Mouse (Mus musculus): Measurements from ENCODE around the gene Dram1. TPM values are rescaled to one million over a fixed set of nuclear protein-coding genes. Genes with fewer than 3 reads are reported as not detected.

Gene Dram1
- polyA plus RNA-seq, 1 experiment = 0.80 TPM

GRCm38 (mm10) chr10:88412290-88412995 is 33.6 kb upstream of the Dram1 start:
- WGBS = 37% methylated on average over 17 of the region's 17 CpGs

GRCm38 (mm10) chr10:88409751-88410150 is 30.9 kb upstream of the Dram1 start:
- TF ChIP-seq POLR2A (IDR thresholded peaks at IDR 0.05; ENCODE audit: borderline replicate concordance, insufficient read depth, low read length) (no peak), CTCF (IDR thresholded peaks at IDR 0.05; ENCODE audit: borderline replicate concordance, insufficient read depth, low read depth, low read length) (no peak)
- 69% methylated on average over 2 of the region's 2 CpGs for WGBS
- no peak overlapping the region for H3K27ac ChIP-seq (ENCODE audit: insufficient read depth, low read length)
- H3K27me3 ChIP-seq (ENCODE audit: control insufficient read depth, insufficient read depth, low read length) = no peaks in the 10 kb centered on the region
- no peak overlapping the region for H3K4me3 ChIP-seq (replicated peaks; ENCODE audit: insufficient read depth, low read depth, low read length)
- DNase-seq = no peak
- H3K4me1 ChIP-seq (ENCODE audit: control insufficient read depth, insufficient read depth, low read length) = peaks cover 5% of the 10 kb centered on the region; the same call in 1 of the 2 replicates

More at GRCm38 (mm10) chr10:88412290-88412995, 33.6 kb upstream of the Dram1 start:
- Histone ChIP-seq H3K27me3 (ENCODE audit: control insufficient read depth, insufficient read depth, low read length) (no peaks in the 10 kb centered on the region), H3K4me3 (replicated peaks; ENCODE audit: insufficient read depth, low read depth, low read length) (no peak overlapping the region), H3K27ac (ENCODE audit: insufficient read depth, low read length) (no peak overlapping the region), H3K4me1 (ENCODE audit: control insufficient read depth, insufficient read depth, low read length) (no peaks in the 10 kb centered on the region)
- TF ChIP-seq CTCF (IDR thresholded peaks at IDR 0.05; ENCODE audit: borderline replicate concordance, insufficient read depth, low read depth, low read length) (no peak), POLR2A (IDR thresholded peaks at IDR 0.05; ENCODE audit: borderline replicate concordance, insufficient read depth, low read length) (no peak)
- DNase-seq = no peak

- WGBS = 95% methylated on average over 12 of the region's 12 CpGs
- no peak overlapping the region for H3K27ac ChIP-seq (ENCODE audit: insufficient read depth, low read length)
These were observed 29.2 kb upstream of the Dram1 start for GRCm38 (mm10) chr10:88407875-88408631.

GRCm38 (mm10) chr10:88405812-88406211 is 26.9 kb upstream of the Dram1 start:
- peaks cover 5% of the 10 kb centered on the region; the same call in 1 of the 2 replicates for H3K4me1 ChIP-seq (ENCODE audit: control insufficient read depth, insufficient read depth, low read length)
- no peak overlapping the region for H3K4me3 ChIP-seq (replicated peaks; ENCODE audit: insufficient read depth, low read depth, low read length)
- H3K27me3 ChIP-seq (ENCODE audit: control insufficient read depth, insufficient read depth, low read length) = no peaks in the 10 kb centered on the region
- DNase-seq = peak; percentile 45 to 69
- 23% methylated on average over 7 of the region's 7 CpGs for WGBS
- TF ChIP-seq CTCF (IDR thresholded peaks at IDR 0.05; ENCODE audit: borderline replicate concordance, insufficient read depth, low read depth, low read length) = no peak
- no peak for TF ChIP-seq POLR2A (IDR thresholded peaks at IDR 0.05; ENCODE audit: borderline replicate concordance, insufficient read depth, low read length)
- no peak overlapping the region for H3K27ac ChIP-seq (ENCODE audit: insufficient read depth, low read length)

More at GRCm38 (mm10) chr10:88407875-88408631, 29.2 kb upstream of the Dram1 start:
- H3K27me3 ChIP-seq (ENCODE audit: control insufficient read depth, insufficient read depth, low read length) = no peaks in the 10 kb centered on the region
- DNase-seq = no peak
- TF ChIP-seq POLR2A (IDR thresholded peaks at IDR 0.05; ENCODE audit: borderline replicate concordance, insufficient read depth, low read length) (no peak), CTCF (IDR thresholded peaks at IDR 0.05; ENCODE audit: borderline replicate concordance, insufficient read depth, low read depth, low read length) (no peak)
- no peak overlapping the region for H3K4me3 ChIP-seq (replicated peaks; ENCODE audit: insufficient read depth, low read depth, low read length)
- H3K4me1 ChIP-seq (ENCODE audit: control insufficient read depth, insufficient read depth, low read length) = peaks cover 5% of the 10 kb centered on the region; the same call in 1 of the 2 replicates

DNA sequence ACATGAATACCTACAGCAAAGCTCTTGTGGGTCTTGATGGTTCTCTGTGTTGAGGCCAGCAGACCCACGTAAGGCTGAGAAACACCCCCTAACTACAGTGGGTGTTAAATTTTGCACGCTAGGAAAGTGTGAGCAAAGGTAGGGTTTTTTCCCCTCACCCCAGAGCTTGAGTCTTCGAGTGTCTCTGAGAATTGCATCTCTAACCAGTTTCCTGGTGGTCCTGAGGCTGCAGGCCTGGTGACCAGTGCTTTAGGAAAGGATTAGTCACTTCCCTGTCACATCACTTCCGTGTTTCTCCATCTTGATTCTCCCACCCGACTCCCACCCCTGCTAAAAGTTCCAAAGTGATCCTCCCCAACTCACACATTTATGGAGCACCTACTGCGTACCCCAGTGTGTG is 25.3 kb upstream of the Dram1 start:
- TF ChIP-seq CTCF (IDR thresholded peaks at IDR 0.05; ENCODE audit: borderline replicate concordance, insufficient read depth, low read depth, low read length) = no peak
- no peak for TF ChIP-seq POLR2A (IDR thresholded peaks at IDR 0.05; ENCODE audit: borderline replicate concordance, insufficient read depth, low read length)
- no peaks in the 10 kb centered on the region for H3K27me3 ChIP-seq (ENCODE audit: control insufficient read depth, insufficient read depth, low read length)
- H3K4me1 ChIP-seq (ENCODE audit: control insufficient read depth, insufficient read depth, low read length) = peaks cover 5% of the 10 kb centered on the region
- H3K27ac ChIP-seq (ENCODE audit: insufficient read depth, low read length) = no peak overlapping the region
- no peak overlapping the region for H3K4me3 ChIP-seq (replicated peaks; ENCODE audit: insufficient read depth, low read depth, low read length)
- no peak for DNase-seq
- WGBS = 92% methylated on average over 6 of the region's 6 CpGs

- TF ChIP-seq CTCF (IDR thresholded peaks at IDR 0.05; ENCODE audit: borderline replicate concordance, insufficient read depth, low read depth, low read length) = no peak
- TF ChIP-seq POLR2A (IDR thresholded peaks at IDR 0.05; ENCODE audit: borderline replicate concordance, insufficient read depth, low read length) = no peak
- Histone ChIP-seq H3K4me1 (ENCODE audit: control insufficient read depth, insufficient read depth, low read length) (peaks cover 5% of the 10 kb centered on the region), H3K4me3 (replicated peaks; ENCODE audit: insufficient read depth, low read depth, low read length) (no peak overlapping the region), H3K27ac (ENCODE audit: insufficient read depth, low read length) (no peak overlapping the region), H3K27me3 (ENCODE audit: control insufficient read depth, insufficient read depth, low read length) (no peaks in the 10 kb centered on the region)
- WGBS = 96% methylated on average over 4 of the region's 4 CpGs
- DNase-seq = no peak
These were observed 24.1 kb upstream of the Dram1 start for GRCm38 (mm10) chr10:88403021-88403420.

GRCm38 (mm10) chr10:88399271-88399670 is 20.4 kb upstream of the Dram1 start:
- H3K4me1 ChIP-seq (ENCODE audit: control insufficient read depth, insufficient read depth, low read length) = no peaks in the 10 kb centered on the region; the same call in 1 of the 2 replicates
- WGBS = 88% methylated on average over 5 of the region's 5 CpGs

More at GRCm38 (mm10) chr10:88399271-88399670, 20.4 kb upstream of the Dram1 start:
- no peak for TF ChIP-seq POLR2A (IDR thresholded peaks at IDR 0.05; ENCODE audit: borderline replicate concordance, insufficient read depth, low read length)
- TF ChIP-seq CTCF (IDR thresholded peaks at IDR 0.05; ENCODE audit: borderline replicate concordance, insufficient read depth, low read depth, low read length) = no peak
- no peak overlapping the region for H3K27ac ChIP-seq (ENCODE audit: insufficient read depth, low read length)
- H3K27me3 ChIP-seq (ENCODE audit: control insufficient read depth, insufficient read depth, low read length) = no peaks in the 10 kb centered on the region
- no peak for DNase-seq
- no peak overlapping the region for H3K4me3 ChIP-seq (replicated peaks; ENCODE audit: insufficient read depth, low read depth, low read length)

Data from cerebellum, adult 2 months (tissue).